Mouse (Mus musculus) neural tube, embryonic 11.5 days (tissue): ENCODE results near the gene Exosc8. TPM values are rescaled to one million over a fixed set of nuclear protein-coding genes. Genes with fewer than 3 reads are reported as not detected.

Source experiments
- ATAC-seq: fragments of 200-750 bp; cut with Nextera tagmentation; 2 replicates; pipeline ENCODE4 v1.8.0; 2017; ENCODE audit warnings: moderate number of reproducible peaks, mild to moderate bottlenecking, moderate TSS enrichment, moderate library complexity; ENCODE audit not compliant: insufficient read depth, low FRiP score, low TSS enrichment
- DNase-seq: peaks from one replicate; pipeline ENCODE4 v3.0.0-alpha.2; 2015; ENCODE audit warnings: low spot score
- H3K27ac ChIP-seq: fragments of 300-500 bp; sonication (generic); 2 replicates; pipeline ENCODE4 v1.5.1; 2014; ENCODE audit warnings: low read depth, mild to moderate bottlenecking, low read length
- H3K27me3 ChIP-seq: fragments of 300-500 bp; sonication (generic); 2 replicates; pipeline ENCODE4 v1.6.1; 2014; ENCODE audit warnings: mild to moderate bottlenecking, low read length, mixed read lengths; ENCODE audit not compliant: control insufficient read depth, insufficient read depth
- H3K36me3 ChIP-seq: fragments of 300-500 bp; sonication (generic); 2 replicates; pipeline ENCODE4 v1.6.1; 2014; ENCODE audit warnings: mild to moderate bottlenecking, low read length, moderate library complexity, mixed read lengths; ENCODE audit not compliant: control insufficient read depth, insufficient read depth
- H3K4me1 ChIP-seq: fragments of 300-500 bp; sonication (generic); 2 replicates; pipeline ENCODE4 v1.6.1; 2014; ENCODE audit warnings: low read length, mixed read lengths; ENCODE audit not compliant: control insufficient read depth, insufficient read depth
- H3K4me2 ChIP-seq: fragments of 300-500 bp; sonication (generic); 2 replicates; pipeline ENCODE4 v1.6.1; 2014; ENCODE audit warnings: low read depth, mild to moderate bottlenecking, moderate library complexity
- H3K4me3 ChIP-seq: fragments of 300-500 bp; sonication (generic); 2 replicates; pipeline ENCODE4 v1.5.1; 2014; ENCODE audit warnings: low read depth, low read length
- H3K9ac ChIP-seq: fragments of 300-500 bp; sonication (generic); 2 replicates; pipeline ENCODE4 v1.6.1; 2014; ENCODE audit warnings: mild to moderate bottlenecking, low read length
- H3K9me3 ChIP-seq: fragments of 300-500 bp; sonication (generic); 2 replicates; pipeline ENCODE4 v1.6.1; 2016; ENCODE audit warnings: low read length; ENCODE audit not compliant: control insufficient read depth
- WGBS: fragments of 180-500 bp; shearing (Covaris S2); extraction: QIAGEN DNeasy Blood & Tissue Kit; methylation state at CpG from one replicate; pipeline ENCODE4 v1.1.7; 2014; 5-methylcytosine and 5-hydroxymethylcytosine counted together
- polyA plus RNA-seq: library from polyadenylated mRNA; unstranded; fragments of >200 nt; fragmentation: Nextera tagmentation; extraction: Ambion mirVana; gene quantifications from 2 replicates; pipeline ENCODE4 v1.2.1, GENCODE M21; 2014

The Exosc8 gene
- polyA plus RNA-seq, 1 experiment from 2014 or later: 138 TPM

DNA sequence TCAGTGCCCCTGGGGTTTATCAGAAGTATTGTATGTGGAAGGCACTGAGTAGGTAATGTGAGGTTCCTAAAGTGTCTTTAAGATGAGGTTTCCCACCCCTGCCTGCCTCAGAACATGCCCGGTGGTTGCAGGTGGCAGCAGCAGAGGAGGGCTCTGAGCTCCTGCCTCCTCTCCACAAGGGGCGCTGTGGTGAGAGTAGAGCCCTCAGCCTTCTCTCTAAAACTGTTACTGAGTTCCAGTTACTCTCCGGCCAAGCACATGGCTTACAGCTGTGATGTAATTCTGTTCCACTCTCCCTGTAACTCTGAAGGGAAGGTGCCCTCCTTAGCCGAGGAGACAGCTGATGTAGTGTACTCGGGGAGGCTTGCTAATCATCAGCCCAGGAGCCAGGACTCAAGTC lies 10.6 kb upstream of the Exosc8 start:
- no peak overlapping the region for H3K4me3 ChIP-seq
- 74% methylated on average over 5 of the region's 5 CpGs for WGBS
- H3K4me2 ChIP-seq: no peak overlapping the region
- H3K4me1 ChIP-seq: no peaks in the 10 kb centered on the region
- ATAC-seq (no peak), DNase-seq (no peak)
- no peak overlapping the region for H3K9ac ChIP-seq
- H3K36me3 ChIP-seq: peaks cover 29% of the 10 kb centered on the region
- no peaks in the 10 kb centered on the region for H3K9me3 ChIP-seq
- no peak overlapping the region for H3K27ac ChIP-seq
- H3K27me3 ChIP-seq: no peaks in the 10 kb centered on the region

DNA sequence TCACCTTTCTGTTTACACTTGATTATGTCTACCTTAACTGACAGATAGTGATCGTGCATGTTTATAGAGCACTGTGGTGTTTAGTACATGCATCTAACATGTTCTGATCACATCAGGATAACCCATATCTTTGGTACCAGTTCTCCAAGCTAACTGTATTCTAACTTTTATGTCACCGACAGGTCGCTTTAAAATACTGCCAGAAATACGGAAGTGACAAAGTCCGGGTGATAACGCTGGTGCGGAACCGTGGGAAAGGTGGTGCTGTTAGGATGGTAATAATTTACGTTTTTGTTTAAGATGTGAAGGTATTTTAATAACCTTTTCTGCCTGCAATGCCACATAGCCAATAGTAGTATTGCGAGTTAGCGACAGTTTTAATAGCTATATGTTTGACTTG lies 6.8 kb upstream of the Exosc8 start:
- Histone ChIP-seq H3K27ac (no peak overlapping the region), H3K9ac (no peak overlapping the region), H3K4me2 (no peak overlapping the region), H3K36me3 (peaks cover 14% of the 10 kb centered on the region), H3K27me3 (no peaks in the 10 kb centered on the region), H3K4me3 (no peak overlapping the region), H3K4me1 (no peaks in the 10 kb centered on the region), H3K9me3 (no peaks in the 10 kb centered on the region)
- ATAC-seq (no peak), DNase-seq (no peak)
- 97% methylated on average over 11 of the region's 11 CpGs for WGBS

DNA sequence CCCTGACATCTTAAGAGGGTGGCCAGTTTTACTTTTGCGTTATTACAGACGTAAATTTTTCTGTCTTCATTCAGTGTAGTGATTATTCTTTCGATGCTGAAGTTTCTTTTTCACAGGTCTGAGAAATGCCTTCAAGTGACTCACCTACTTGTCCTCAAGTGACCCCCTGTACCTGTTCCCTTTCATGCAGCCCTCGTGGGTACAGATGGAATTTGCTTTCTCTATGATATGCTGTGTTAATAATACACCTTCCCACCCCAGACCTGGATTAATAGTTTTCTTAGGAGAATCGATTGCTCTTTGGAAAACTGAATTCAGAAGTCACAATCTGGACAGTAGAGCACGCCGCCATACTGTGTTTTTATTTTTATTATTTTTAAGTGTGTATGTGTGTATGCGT lies 2.1 kb upstream of the Exosc8 start:
- Histone ChIP-seq H3K4me3 (no peak overlapping the region), H3K27ac (no peak overlapping the region), H3K27me3 (no peaks in the 10 kb centered on the region), H3K9me3 (no peaks in the 10 kb centered on the region), H3K4me1 (peaks cover 5% of the 10 kb centered on the region; the same call in 1 of the 2 replicates), H3K36me3 (peaks cover 8% of the 10 kb centered on the region), H3K4me2 (no peak overlapping the region), H3K9ac (no peak overlapping the region)
- ATAC-seq (no peak), DNase-seq (no peak)
- WGBS: 98% methylated on average over 8 of the region's 8 CpGs

DNA sequence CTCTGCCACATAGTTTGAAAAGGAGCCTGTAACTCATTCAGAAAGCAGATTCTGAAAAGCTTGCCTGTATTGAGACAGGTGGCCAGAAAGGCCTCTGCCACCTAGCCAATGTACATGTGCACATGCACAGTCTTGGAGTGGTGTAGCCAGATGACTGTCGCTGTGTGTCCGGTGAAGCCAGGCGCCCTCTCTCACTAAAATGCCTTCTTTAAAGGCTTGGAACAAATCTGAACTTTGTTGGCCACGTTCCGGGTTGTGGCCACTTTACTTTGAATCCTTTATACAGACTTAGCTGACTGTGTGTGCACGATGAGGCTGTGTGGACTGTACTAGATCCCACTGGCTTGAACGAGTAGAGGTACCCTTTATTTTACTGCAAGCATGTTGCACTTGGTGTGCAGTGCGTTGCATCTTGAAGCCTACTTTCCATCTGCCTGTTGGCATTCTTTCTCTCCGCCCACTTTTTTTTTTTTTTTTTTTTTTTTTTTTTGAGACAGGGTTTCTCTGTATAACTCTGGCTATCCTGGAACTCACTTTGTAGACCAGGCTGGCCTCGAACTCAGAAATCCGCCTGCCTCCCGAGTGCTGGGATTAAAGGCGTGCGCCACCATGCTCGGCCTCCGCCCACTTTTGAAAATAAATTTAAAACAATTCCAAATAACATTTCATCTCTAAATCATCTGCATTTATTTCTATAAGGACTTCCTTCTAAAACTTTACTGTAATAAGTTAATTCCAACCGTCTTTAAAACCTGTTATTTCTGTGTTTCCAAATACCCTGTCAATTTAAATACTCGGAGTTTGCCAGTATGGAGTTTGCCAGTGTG lies 1.1 kb upstream of the Exosc8 start:
- H3K9ac ChIP-seq: peak overlapping the region; percentile 96
- H3K4me2 ChIP-seq: peak overlapping the region; percentile 73
- peak overlapping the region; percentile 98; the same call in 1 of the 2 replicates for H3K27ac ChIP-seq
- WGBS: 67% methylated on average over 18 of the region's 18 CpGs
- H3K27me3 ChIP-seq: no peaks in the 10 kb centered on the region
- H3K4me3 ChIP-seq: peak overlapping the region; percentile 70
- DNase-seq (peak; percentile 44), ATAC-seq (no peak)
- peaks cover 5% of the 10 kb centered on the region; the same call in 1 of the 2 replicates for H3K4me1 ChIP-seq
- H3K36me3 ChIP-seq: peaks cover 4% of the 10 kb centered on the region
- H3K9me3 ChIP-seq: no peaks in the 10 kb centered on the region

DNA sequence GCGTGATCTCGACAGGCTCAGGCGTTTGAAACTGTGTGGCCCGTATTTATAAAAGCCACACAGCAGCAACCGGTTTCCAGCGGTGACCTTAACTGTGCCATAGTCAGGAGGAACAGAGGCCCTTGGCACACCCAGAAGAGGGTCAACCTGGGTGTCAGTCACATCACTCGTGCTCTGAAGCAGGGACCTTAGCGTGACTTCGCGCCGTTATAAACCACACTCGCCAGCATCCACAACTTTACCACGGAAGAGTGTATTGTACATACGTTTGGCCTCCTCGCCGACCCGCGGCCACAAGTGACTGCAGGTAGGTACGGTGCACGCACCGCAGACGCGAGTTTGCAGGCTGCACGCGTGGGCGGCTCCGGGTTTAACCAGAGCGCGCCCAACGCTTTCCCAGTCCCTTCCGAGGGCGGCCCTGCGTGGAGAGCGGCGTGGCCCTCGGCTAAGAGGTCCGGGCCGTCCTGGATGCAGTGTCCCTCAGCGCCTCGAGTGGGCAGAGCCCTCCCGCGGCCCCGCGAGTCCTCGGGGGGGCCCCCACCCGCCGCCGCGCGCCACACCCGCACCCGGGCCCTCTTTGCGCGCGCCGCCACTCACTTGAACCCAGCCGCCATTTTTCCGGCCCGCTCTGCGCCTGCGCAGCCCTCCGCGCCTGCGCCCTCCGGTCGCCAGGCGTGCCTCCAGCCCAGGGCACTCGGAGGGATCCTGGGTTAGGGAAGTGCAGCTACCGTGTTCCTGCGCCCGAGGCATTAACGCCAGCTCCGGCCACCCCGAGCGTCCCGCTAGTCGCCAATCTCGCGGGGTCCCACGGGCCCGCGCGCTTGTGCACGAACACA lies 564 bp downstream of the Exosc8 start:
- 0% methylated on average over 48 of the region's 84 CpGs for WGBS
- Histone ChIP-seq H3K4me1 (peaks cover 5% of the 10 kb centered on the region; the same call in 1 of the 2 replicates), H3K4me3 (peak overlapping the region; percentile 70), H3K27me3 (no peaks in the 10 kb centered on the region), H3K9ac (peak overlapping the region; percentile 96), H3K27ac (peak overlapping the region; percentile 98), H3K36me3 (peaks cover 7% of the 10 kb centered on the region), H3K4me2 (peak overlapping the region; percentile 73), H3K9me3 (no peaks in the 10 kb centered on the region)
- peak; percentile 94 for ATAC-seq
- DNase-seq: peak; percentile 93

DNA sequence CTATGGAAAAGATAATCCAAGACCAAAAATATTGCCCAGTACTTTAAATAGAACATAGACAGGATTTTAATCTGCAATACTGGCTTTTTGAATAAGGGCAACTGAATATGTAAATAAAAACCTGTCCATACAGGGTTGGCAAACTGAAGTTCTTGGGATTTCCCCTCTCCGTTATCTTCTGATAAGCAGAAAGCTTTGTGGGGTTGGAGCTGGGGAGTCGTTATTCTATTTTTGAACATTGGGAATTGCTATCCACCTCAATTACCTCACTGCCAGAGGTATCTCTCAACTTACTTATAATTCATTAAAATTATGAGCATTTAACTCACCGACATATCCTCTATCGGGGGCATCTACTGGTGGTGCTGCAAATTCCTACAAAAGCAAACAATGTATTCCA lies 2.8 kb downstream of the Exosc8 start:
- H3K4me2 ChIP-seq: no peak overlapping the region
- no peak for ATAC-seq
- WGBS: 92% methylated on average over 4 of the region's 4 CpGs
- no peaks in the 10 kb centered on the region for H3K9me3 ChIP-seq
- DNase-seq: no peak
- no peaks in the 10 kb centered on the region for H3K27me3 ChIP-seq
- H3K27ac ChIP-seq: no peak overlapping the region
- peaks cover 11% of the 10 kb centered on the region for H3K36me3 ChIP-seq
- no peak overlapping the region for H3K9ac ChIP-seq
- H3K4me1 ChIP-seq: peaks cover 5% of the 10 kb centered on the region; the same call in 1 of the 2 replicates
- H3K4me3 ChIP-seq: no peak overlapping the region

DNA sequence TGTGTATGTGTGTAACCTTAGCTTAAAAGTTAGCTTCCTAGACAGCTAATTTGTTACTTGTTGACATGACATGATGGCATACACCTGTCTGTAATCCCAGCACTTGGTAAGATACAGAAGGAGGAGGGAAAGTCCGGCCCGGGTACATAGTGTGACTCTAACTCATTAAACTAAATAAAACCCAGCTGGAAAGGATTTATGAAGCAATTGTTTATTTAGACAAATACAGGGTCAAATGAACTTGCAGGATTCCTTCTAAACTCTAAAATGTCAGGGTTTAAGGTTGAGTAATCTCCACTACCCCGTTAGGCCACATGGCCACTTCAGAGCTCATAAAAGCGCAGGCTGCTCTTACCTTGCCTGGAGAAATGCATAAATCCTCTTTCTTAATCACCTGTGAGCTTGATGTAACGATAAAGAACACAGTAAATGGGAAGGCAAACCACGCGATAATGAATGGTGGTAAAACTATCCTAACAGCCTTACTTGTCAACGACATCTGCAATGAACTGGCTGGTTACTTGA lies 3.5 kb downstream of the Exosc8 start:
- no peak overlapping the region for H3K27ac ChIP-seq
- no peaks in the 10 kb centered on the region for H3K9me3 ChIP-seq
- no peak for ATAC-seq
- H3K4me3 ChIP-seq: no peak overlapping the region
- H3K4me2 ChIP-seq: no peak overlapping the region
- DNase-seq: no peak
- H3K27me3 ChIP-seq: no peaks in the 10 kb centered on the region
- no peak overlapping the region for H3K9ac ChIP-seq
- 81% methylated on average over 8 of the region's 8 CpGs for WGBS
- H3K36me3 ChIP-seq: peaks cover 11% of the 10 kb centered on the region
- H3K4me1 ChIP-seq: peaks cover 5% of the 10 kb centered on the region; the same call in 1 of the 2 replicates

DNA sequence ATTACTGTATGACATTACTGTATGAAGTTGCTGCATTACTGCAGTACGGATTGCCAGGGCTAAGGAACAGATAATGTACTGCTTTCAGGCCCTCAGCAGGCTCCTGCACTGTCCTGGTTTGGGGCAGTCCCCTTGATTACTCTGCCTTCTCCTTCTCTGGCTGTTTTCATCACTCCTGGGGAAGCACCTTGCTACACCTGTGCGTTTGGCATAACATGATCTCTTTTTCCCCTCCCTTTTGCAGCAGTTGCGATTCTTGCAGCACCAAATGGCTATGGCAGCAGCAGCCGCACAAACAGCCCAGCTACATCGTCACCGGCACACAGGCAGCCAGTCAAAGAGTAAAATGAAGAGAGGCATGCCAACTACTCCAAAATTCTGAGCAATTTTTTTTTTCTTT lies 7.1 kb downstream of the Exosc8 start:
- H3K4me1 ChIP-seq: no peaks in the 10 kb centered on the region
- no peaks in the 10 kb centered on the region for H3K27me3 ChIP-seq
- no peak overlapping the region for H3K9ac ChIP-seq
- WGBS: 91% methylated on average over 6 of the region's 6 CpGs
- no peak overlapping the region for H3K4me3 ChIP-seq
- H3K36me3 ChIP-seq: peaks cover 11% of the 10 kb centered on the region
- no peak overlapping the region for H3K4me2 ChIP-seq
- no peaks in the 10 kb centered on the region for H3K9me3 ChIP-seq
- DNase-seq (no peak), ATAC-seq (no peak)
- no peak overlapping the region for H3K27ac ChIP-seq
